Mouse (Mus musculus) kidney, embryonic 15.5 days (tissue): ENCODE measurements around the gene Serping1. TPM values are rescaled to one million over a fixed set of nuclear protein-coding genes. Genes with fewer than 3 reads are reported as not detected.
A peak's percentile ranks its signal among the peaks of the same experiment; 100 is the strongest.
"Not testable (repeated sequence)": the region's sequence is repeated elsewhere in the genome, so short reads cannot be mapped to it uniquely, and the experiment has no call there.

Experiments used
- ATAC-seq: fragments of 200-750 bp; cut with Nextera tagmentation; replicated peaks from 2 replicates; pipeline ENCODE4 v1.8.0; 2017; ENCODE audit warnings: moderate TSS enrichment; ENCODE audit not compliant: low FRiP score
- H3K27ac ChIP-seq: fragments of 300-500 bp; sonication (generic); 2 replicates; pipeline ENCODE4 v1.5.1; 2015; ENCODE audit warnings: mild to moderate bottlenecking, inconsistent platforms
- H3K27me3 ChIP-seq: fragments of 300-500 bp; sonication (generic); 2 replicates; pipeline ENCODE4 v1.6.1; 2015; ENCODE audit warnings: inconsistent platforms
- H3K36me3 ChIP-seq: fragments of 300-500 bp; sonication (generic); 2 replicates; pipeline ENCODE4 v1.6.1; 2015; ENCODE audit warnings: inconsistent platforms
- H3K4me1 ChIP-seq: fragments of 300-500 bp; sonication (generic); 2 replicates; pipeline ENCODE4 v1.6.1; 2015; ENCODE audit warnings: inconsistent platforms
- H3K4me2 ChIP-seq: fragments of 300-500 bp; sonication (generic); 2 replicates; pipeline ENCODE4 v1.6.1; 2015; ENCODE audit warnings: moderate library complexity, mild to moderate bottlenecking, inconsistent platforms
- H3K4me3 ChIP-seq: fragments of 300-500 bp; sonication (generic); replicated peaks from 2 replicates; pipeline ENCODE4 v1.5.1; 2015; ENCODE audit warnings: mild to moderate bottlenecking, inconsistent platforms
- H3K9ac ChIP-seq: fragments of 300-500 bp; sonication (generic); 2 replicates; pipeline ENCODE4 v1.6.1; 2015; ENCODE audit warnings: mild to moderate bottlenecking, inconsistent platforms
- H3K9me3 ChIP-seq: fragments of 300-500 bp; sonication (generic); replicated peaks from 2 replicates; pipeline ENCODE4 v1.6.1; 2016; ENCODE audit warnings: inconsistent platforms
- WGBS: fragments of 180-500 bp; shearing (Covaris S2); methylation state at CpG from one replicate; pipeline ENCODE4 v1.1.7; 2015; ENCODE audit warnings: mixed read lengths; 5-methylcytosine and 5-hydroxymethylcytosine counted together
- polyA plus RNA-seq: library from polyadenylated mRNA; unstranded; fragments of >200 nt; fragmentation: Nextera tagmentation; extraction: Ambion mirVana; gene quantifications from 2 replicates; pipeline ENCODE4 v1.2.1, GENCODE M21; 2015

Serping1 gene
- 86.7 and 109 TPM in 2 replicates for polyA plus RNA-seq

DNA sequence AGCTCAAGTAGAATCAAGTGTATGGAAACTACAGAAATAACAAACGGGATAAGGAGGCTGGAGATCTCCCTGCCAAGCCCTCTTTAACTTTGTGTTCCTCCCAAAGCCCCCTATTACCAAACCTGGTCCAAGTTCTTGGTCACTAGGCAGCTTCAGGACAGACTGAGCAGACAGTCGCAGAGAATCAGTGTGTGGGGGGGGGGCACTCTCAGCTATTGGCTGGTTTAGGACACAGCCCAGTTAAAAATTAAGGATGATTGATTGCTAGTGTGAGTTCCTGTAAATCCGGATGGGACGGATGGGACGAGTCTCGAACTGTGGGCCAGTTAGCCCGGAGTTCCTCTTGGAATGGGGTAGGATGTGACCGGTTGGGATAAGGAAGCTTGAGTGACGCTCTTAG lies at the start of gene Serping1:
Serping1 (minus strand) TSS at position 204 of the 400 bp plus-strand sequence.
- peak within 1 kb of the TSS; percentile 88 for H3K27ac ChIP-seq
- peak within 1 kb of the TSS; percentile 32; the same call in 1 of the 2 replicates for H3K9ac ChIP-seq
- no peaks in the 10 kb centered on the region for H3K9me3 ChIP-seq
- ATAC-seq: peak; percentile 59
- peaks cover 22% of the 10 kb centered on the region for H3K4me1 ChIP-seq
- WGBS: 37% methylated on average over 9 of the region's 9 CpGs
- H3K4me2 ChIP-seq: peak within 1 kb of the TSS; percentile 63
- H3K4me3 ChIP-seq: peak within 1 kb of the TSS; percentile 44
- H3K36me3 ChIP-seq: no peaks in the 10 kb centered on the region
- H3K27me3 ChIP-seq: no peaks in the 10 kb centered on the region

DNA sequence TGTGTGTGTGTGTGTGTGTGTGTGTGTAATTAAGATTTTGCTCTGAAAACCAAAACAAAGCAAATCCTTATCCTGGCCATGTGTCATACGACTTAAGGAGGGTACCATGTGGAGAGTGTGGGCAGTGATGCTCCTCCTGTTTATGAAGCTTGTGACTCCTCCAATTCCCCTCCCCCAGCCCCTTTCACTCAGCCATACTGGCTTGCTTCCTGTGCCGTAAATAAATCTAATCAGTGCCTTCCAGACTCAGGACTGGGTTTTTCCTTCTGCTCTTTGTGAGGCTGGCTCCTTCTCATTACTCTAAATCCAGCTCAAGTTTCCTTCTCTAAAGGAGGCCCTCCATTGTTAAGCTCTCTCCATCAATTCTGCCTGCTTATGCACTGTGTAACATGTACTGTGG lies 48.0 kb upstream of the Serping1 start:
- Histone ChIP-seq H3K27me3 (no peaks in the 10 kb centered on the region), H3K4me2 (no peak overlapping the region), H3K4me3 (no peak overlapping the region), H3K9ac (no peak overlapping the region), H3K9me3 (no peaks in the 10 kb centered on the region), H3K4me1 (peaks cover 13% of the 10 kb centered on the region), H3K36me3 (no peaks in the 10 kb centered on the region), H3K27ac (0 out of 2 replicates have a peak overlapping the region, but pooled peaks have one; percentile 29)
- no peak for ATAC-seq
- WGBS: 19% methylated on average over 2 of the region's 2 CpGs

- ATAC-seq: no peak
- no peak within 1 kb of the TSS for H3K4me2 ChIP-seq
- peaks cover 9% of the 10 kb centered on the region for H3K4me1 ChIP-seq
- H3K9ac ChIP-seq: no peak within 1 kb of the TSS
- 0 out of 2 replicates have a peak within 1 kb of the TSS, but pooled peaks have one; percentile 29 for H3K27ac ChIP-seq
- no peaks in the 10 kb centered on the region for H3K9me3 ChIP-seq
- H3K27me3 ChIP-seq: no peaks in the 10 kb centered on the region
- no peaks in the 10 kb centered on the region for H3K36me3 ChIP-seq
- H3K4me3 ChIP-seq: no peak within 1 kb of the TSS
- WGBS: 52% methylated on average over 13 of the region's 13 CpGs
Measured at GRCm38 (mm10) chr2:84822552-84822951, 47.3 kb upstream of the Serping1 start, which contains the start of gene Smtnl1. Smtnl1 (minus strand) TSS chr2:84822652.

- Histone ChIP-seq H3K4me1 (peaks cover 6% of the 10 kb centered on the region; the same call in 1 of the 2 replicates), H3K4me3 (no peak overlapping the region), H3K9ac (no peak overlapping the region), H3K36me3 (no peaks in the 10 kb centered on the region), H3K27ac (no peak overlapping the region), H3K27me3 (no peaks in the 10 kb centered on the region), H3K9me3 (no peaks in the 10 kb centered on the region), H3K4me2 (no peak overlapping the region)
- 22% methylated on average over 3 of the region's 3 CpGs for WGBS
- no peak for ATAC-seq
Measured at GRCm38 (mm10) chr2:84819861-84820260, 44.6 kb upstream of the Serping1 start.

DNA sequence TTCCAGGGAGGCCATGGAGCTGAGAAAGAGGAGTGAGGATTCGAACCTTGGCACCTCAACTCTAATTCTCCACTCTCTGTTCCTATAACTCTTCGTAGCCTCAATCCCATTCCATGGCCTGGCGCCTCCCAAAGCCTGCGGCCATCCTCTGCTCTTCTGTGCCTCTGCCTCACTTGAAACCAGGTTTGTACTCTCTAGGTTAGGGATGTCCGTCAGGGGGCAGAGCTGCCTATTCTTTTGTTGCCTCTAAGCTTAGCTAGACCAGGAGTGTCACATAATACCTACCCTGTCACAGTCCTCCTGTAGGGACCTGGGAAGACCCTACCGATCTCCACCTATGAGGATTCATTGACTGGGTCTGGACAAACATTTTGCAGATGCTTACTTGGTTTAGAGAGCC lies 37.4 kb upstream of the Serping1 start:
- ATAC-seq: no peak
- Histone ChIP-seq H3K4me1 (peaks cover 14% of the 10 kb centered on the region), H3K4me3 (no peak overlapping the region), H3K4me2 (no peak overlapping the region), H3K9me3 (no peaks in the 10 kb centered on the region), H3K36me3 (peaks cover 5% of the 10 kb centered on the region; the same call in 1 of the 2 replicates), H3K9ac (no peak overlapping the region), H3K27ac (no peak overlapping the region), H3K27me3 (no peaks in the 10 kb centered on the region)
- 82% methylated on average over 6 of the region's 6 CpGs for WGBS

- Histone ChIP-seq H3K4me2 (no peak overlapping the region), H3K9me3 (no peaks in the 10 kb centered on the region), H3K4me3 (no peak overlapping the region), H3K27me3 (no peaks in the 10 kb centered on the region), H3K9ac (no peak overlapping the region), H3K27ac (no peak overlapping the region), H3K4me1 (peaks cover 14% of the 10 kb centered on the region), H3K36me3 (peaks cover 5% of the 10 kb centered on the region; the same call in 1 of the 2 replicates)
- peak; percentile 72 for ATAC-seq
- 62% methylated on average over 7 of the region's 7 CpGs for WGBS
Measured at GRCm38 (mm10) chr2:84811880-84812279, 36.6 kb upstream of the Serping1 start.

GRCm38 (mm10) chr2:84810886-84811577 lies 35.8 kb upstream of the Serping1 start:
- Histone ChIP-seq H3K4me1 (peaks cover 14% of the 10 kb centered on the region), H3K4me2 (peak overlapping the region; percentile 60), H3K27me3 (no peaks in the 10 kb centered on the region), H3K4me3 (peak overlapping the region; percentile 32), H3K9me3 (no peaks in the 10 kb centered on the region), H3K9ac (no peak overlapping the region), H3K36me3 (peaks cover 5% of the 10 kb centered on the region; the same call in 1 of the 2 replicates), H3K27ac (0 out of 2 replicates have a peak overlapping the region, but pooled peaks have one; percentile 25)
- peak; percentile 70 for ATAC-seq
- WGBS: 35% methylated on average over 26 of the region's 26 CpGs

GRCm38 (mm10) chr2:84810526-84810885 lies 35.3 kb upstream of the Serping1 start:
- WGBS: 78% methylated on average over 6 of the region's 6 CpGs
- Histone ChIP-seq H3K9me3 (no peaks in the 10 kb centered on the region), H3K27me3 (no peaks in the 10 kb centered on the region), H3K9ac (no peak overlapping the region), H3K4me3 (no peak overlapping the region), H3K27ac (0 out of 2 replicates have a peak overlapping the region, but pooled peaks have one; percentile 25), H3K4me2 (peak overlapping the region; percentile 60; the same call in 1 of the 2 replicates), H3K36me3 (peaks cover 5% of the 10 kb centered on the region; the same call in 1 of the 2 replicates), H3K4me1 (peaks cover 14% of the 10 kb centered on the region)
- 0 out of 2 replicates have a peak, but pooled peaks have one; percentile 3 for ATAC-seq

GRCm38 (mm10) chr2:84809330-84809729 lies 34.1 kb upstream of the Serping1 start:
- no peak for ATAC-seq
- Histone ChIP-seq H3K27me3 (no peaks in the 10 kb centered on the region), H3K9ac (no peak overlapping the region), H3K9me3 (no peaks in the 10 kb centered on the region), H3K4me1 (peaks cover 14% of the 10 kb centered on the region), H3K27ac (no peak overlapping the region), H3K4me2 (no peak overlapping the region), H3K4me3 (no peak overlapping the region), H3K36me3 (peaks cover 5% of the 10 kb centered on the region; the same call in 1 of the 2 replicates)

DNA sequence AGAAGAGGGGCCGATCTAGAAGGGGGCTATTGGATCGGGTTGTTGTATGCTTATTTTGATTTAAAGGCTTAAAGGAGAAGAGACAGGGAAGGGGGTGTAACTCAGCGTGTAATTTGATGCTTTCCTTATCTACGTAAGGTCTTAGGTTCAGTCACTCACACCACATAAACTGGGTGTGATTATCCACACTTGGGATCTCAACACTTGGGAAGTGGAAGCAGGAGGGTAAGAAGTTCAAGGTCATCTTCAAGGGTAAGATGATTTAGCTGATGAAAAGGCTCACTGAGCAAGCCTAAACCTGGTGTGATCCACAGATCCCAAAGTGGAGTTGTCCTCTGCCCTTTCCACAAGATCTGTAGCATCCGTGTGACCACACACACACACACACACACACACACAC lies 31.3 kb upstream of the Serping1 start:
- no peaks in the 10 kb centered on the region for H3K9me3 ChIP-seq
- no peaks in the 10 kb centered on the region for H3K27me3 ChIP-seq
- H3K4me2 ChIP-seq: no peak overlapping the region
- no peak overlapping the region for H3K4me3 ChIP-seq
- no peak overlapping the region for H3K27ac ChIP-seq
- ATAC-seq: no peak
- H3K9ac ChIP-seq: no peak overlapping the region
- peaks cover 5% of the 10 kb centered on the region; the same call in 1 of the 2 replicates for H3K36me3 ChIP-seq
- H3K4me1 ChIP-seq: peaks cover 8% of the 10 kb centered on the region
- WGBS: 51% methylated on average over 5 of the region's 5 CpGs

- Histone ChIP-seq H3K27me3 (no peaks in the 10 kb centered on the region), H3K4me2 (no peak overlapping the region), H3K9ac (no peak overlapping the region), H3K9me3 (no peaks in the 10 kb centered on the region), H3K4me1 (peaks cover 4% of the 10 kb centered on the region), H3K36me3 (peaks cover 5% of the 10 kb centered on the region; the same call in 1 of the 2 replicates), H3K4me3 (no peak overlapping the region), H3K27ac (no peak overlapping the region)
- no peak for ATAC-seq
- 89% methylated on average over 7 of the region's 7 CpGs for WGBS
Measured at GRCm38 (mm10) chr2:84803963-84804362, 28.7 kb upstream of the Serping1 start.

- not testable (repeated sequence) for H3K27me3 ChIP-seq, H3K9ac ChIP-seq, H3K9me3 ChIP-seq, H3K4me2 ChIP-seq, H3K4me3 ChIP-seq, ATAC-seq, H3K27ac ChIP-seq, H3K36me3 ChIP-seq
- WGBS: 87% methylated on average over 5 of the region's 5 CpGs
- H3K4me1 ChIP-seq: peaks cover 11% of the 10 kb centered on the region
Measured at GRCm38 (mm10) chr2:84801223-84801622, 26.0 kb upstream of the Serping1 start.
